Mouse (Mus musculus) erythroblast, embryonic 14.5 days (primary cell): ENCODE measurements around the gene Iqcc.

Experiments
- GATA1 ChIP-seq: IDR thresholded peaks from 2 replicates; pipeline ENCODE4 v1.6.1; 2012; ENCODE audit warnings: low read length, inconsistent platforms, mixed read lengths
- TAL1 ChIP-seq: IDR thresholded peaks from 3 replicates; pipeline ENCODE4 v1.6.1; 2012; ENCODE audit warnings: low read length, inconsistent platforms, mixed read lengths

DNA sequence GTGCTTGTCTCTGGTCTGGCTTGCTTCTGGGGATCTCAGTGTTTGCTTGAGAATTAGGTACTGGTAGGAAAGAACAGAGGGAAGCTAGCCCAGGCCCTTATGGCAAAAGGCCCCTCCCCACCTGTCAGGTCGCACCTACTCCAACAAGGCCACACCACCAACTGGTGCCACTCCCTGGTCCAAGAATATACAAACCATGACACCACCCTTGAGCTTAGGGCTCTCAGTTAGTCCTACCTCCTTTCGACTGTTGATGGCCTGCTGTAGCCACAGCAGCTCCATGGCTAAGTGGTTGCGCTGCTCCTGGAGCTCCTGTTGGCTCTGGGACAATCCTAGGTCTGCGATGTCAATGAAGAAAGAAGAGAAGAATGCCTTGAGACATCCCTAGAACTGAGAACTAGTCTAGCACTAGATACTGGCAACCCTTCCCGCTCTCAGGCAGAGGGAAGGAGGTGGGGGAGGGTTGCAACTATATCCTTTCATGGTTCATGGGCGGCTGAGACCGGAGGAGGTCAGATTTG is 1.7 kb downstream of the Iqcc start:
- TF ChIP-seq TAL1: no peak
- TF ChIP-seq GATA1: no peak
